Mouse (Mus musculus) liver, embryonic 14.5 days (tissue): ENCODE results near the gene Zfp609. TPM values are rescaled to one million over a fixed set of nuclear protein-coding genes. Genes with fewer than 3 reads are reported as not detected.
A peak's percentile ranks its signal among the peaks of the same experiment; 100 is the strongest.

ENCODE experiments used
- ATAC-seq: fragments of 200-750 bp; cut with Nextera tagmentation; 2 replicates; pipeline ENCODE4 v1.8.0; 2017; ENCODE audit warnings: moderate number of reproducible peaks, mild to moderate bottlenecking, moderate library complexity; ENCODE audit not compliant: insufficient read depth
- DNase-seq, 3 experiments: peaks; one replicate each; pipeline ENCODE4 v3.0.0-alpha.2; 2012 to 2013; ENCODE audit warnings: low read depth in 3 of 3, low spot score in 3 of 3
- H3K27ac ChIP-seq: fragments of 300-500 bp; sonication (generic); 2 replicates; pipeline ENCODE4 v1.5.1; 2014; ENCODE audit warnings: moderate library complexity, mild to moderate bottlenecking, control low read depth, inconsistent platforms
- H3K27me3 ChIP-seq: fragments of 300-500 bp; sonication (generic); 2 replicates; pipeline ENCODE4 v1.6.1; 2014; ENCODE audit warnings: mild to moderate bottlenecking, low read length, moderate library complexity; ENCODE audit not compliant: control insufficient read depth, insufficient read depth
- H3K36me3 ChIP-seq: fragments of 300-500 bp; sonication (generic); replicated peaks from 2 replicates; pipeline ENCODE4 v1.6.1; 2014; ENCODE audit warnings: low read depth; ENCODE audit not compliant: control insufficient read depth, insufficient read depth
- H3K4me1 ChIP-seq, 2 experiments: fragments of 200-500 bp in 1 of 2; fragments of 300-500 bp in 1 of 2; sonication (generic) in 1 of 2; replicated peaks; 2 replicates each; pipeline ENCODE4 v1.6.1; 2012 to 2014; ENCODE audit warnings: antibody characterized with exemption in 1 of 2, inconsistent platforms in 1 of 2, low read length in 1 of 2; ENCODE audit not compliant: control insufficient read depth in 2 of 2, insufficient read depth in 2 of 2
- H3K4me2 ChIP-seq: fragments of 300-500 bp; sonication (generic); 2 replicates; pipeline ENCODE4 v1.6.1; 2014; ENCODE audit warnings: low read depth, mild to moderate bottlenecking, control low read depth, moderate library complexity
- H3K4me3 ChIP-seq, 2 experiments: fragments of 200-500 bp in 1 of 2; fragments of 300-500 bp in 1 of 2; sonication (generic) in 1 of 2; 2 replicates each; pipeline ENCODE4 v1.5.1; 2012 to 2014; ENCODE audit warnings: low read depth in 2 of 2, low read length in 2 of 2, mild to moderate bottlenecking in 2 of 2, control low read depth in 1 of 2, inconsistent platforms in 1 of 2, moderate library complexity in 1 of 2; ENCODE audit not compliant: insufficient read depth in 1 of 2
- H3K9ac ChIP-seq: fragments of 300-500 bp; sonication (generic); replicated peaks from 2 replicates; pipeline ENCODE4 v1.6.1; 2014; ENCODE audit warnings: mild to moderate bottlenecking, control low read depth, moderate library complexity
- H3K9me3 ChIP-seq: fragments of 300-500 bp; sonication (generic); 2 replicates; pipeline ENCODE4 v1.6.1; 2016; ENCODE audit warnings: low read length, mixed read lengths; ENCODE audit not compliant: control insufficient read depth
- CTCF ChIP-seq: IDR thresholded peaks from 2 replicates; pipeline ENCODE4 v1.5.1; 2016; ENCODE audit warnings: antibody characterized with exemption, low read depth, control low read depth
- EP300 ChIP-seq: IDR thresholded peaks from 2 replicates; pipeline ENCODE4 v1.6.1; 2016; ENCODE audit warnings: antibody characterized with exemption, low read depth
- WGBS: fragments of 180-500 bp; shearing (Covaris S2); extraction: QIAGEN DNeasy Blood & Tissue Kit; methylation state at CpG from one replicate; pipeline ENCODE4 v1.1.7; 2014; ENCODE audit not compliant: insufficient replicate concordance; 5-methylcytosine and 5-hydroxymethylcytosine counted together
- polyA plus RNA-seq, 2 experiments: library from polyadenylated mRNA; depleted of rRNA in 1 of 2; stranded (reverse) in 1 of 2; unstranded in 1 of 2; fragments of >200 nt; fragmentation: Nextera tagmentation in 1 of 2; extraction: Ambion mirVana in 1 of 2; gene quantifications; 2 replicates each; pipeline versions ENCODE4 v1.2.1 to v1.2.3; 2012 to 2014

Zfp609 gene
- polyA plus RNA-seq, 2 experiments, result 1.1 to 2.7 TPM

- H3K4me1 ChIP-seq, result peaks cover 0 to 8% of the 10 kb centered on the region in 2 experiments; a peak in 2 of 4 replicates
- no peaks in the 10 kb centered on the region for H3K36me3 ChIP-seq
- ATAC-seq (no peak), DNase-seq (no peak)
- 74% methylated on average over 8 of the region's 8 CpGs for WGBS
- H3K9me3 ChIP-seq, result no peaks in the 10 kb centered on the region
- H3K4me3 ChIP-seq, result no peak within 1 kb of the TSS
- H3K4me2 ChIP-seq, result no peak within 1 kb of the TSS
- TF ChIP-seq CTCF (no peak), EP300 (no peak)
- H3K27ac ChIP-seq, result no peak within 1 kb of the TSS
- H3K27me3 ChIP-seq, result no peaks in the 10 kb centered on the region
- no peak within 1 kb of the TSS for H3K9ac ChIP-seq
These were observed 159.7 kb downstream of the Zfp609 start, which contains the start of gene Oaz2 for GRCm38 (mm10) chr9:65667701-65668100. Oaz2 (plus strand) TSS chr9:65668001.

- Histone ChIP-seq H3K4me1 (peaks cover 0 to under 1% of the 10 kb centered on the region in 2 experiments; a peak in 2 of 4 replicates), H3K4me3 (no peak overlapping the region), H3K27me3 (no peaks in the 10 kb centered on the region), H3K27ac (no peak overlapping the region), H3K4me2 (no peak overlapping the region), H3K36me3 (no peaks in the 10 kb centered on the region), H3K9ac (no peak overlapping the region), H3K9me3 (no peaks in the 10 kb centered on the region)
- 14% methylated on average over 5 of the region's 5 CpGs for WGBS
- ATAC-seq, result no peak
- peak; percentile 35 to 41 (median 36) for DNase-seq
- TF ChIP-seq CTCF (peak; percentile 85), EP300 (no peak)
These were observed 161.3 kb downstream of the Zfp609 start for GRCm38 (mm10) chr9:65666042-65666441.

GRCm38 (mm10) chr9:65664163-65664562 lies 163.2 kb downstream of the Zfp609 start:
- Histone ChIP-seq H3K4me2 (no peak overlapping the region), H3K9me3 (no peaks in the 10 kb centered on the region), H3K27ac (no peak overlapping the region), H3K36me3 (no peaks in the 10 kb centered on the region), H3K9ac (no peak overlapping the region), H3K27me3 (no peaks in the 10 kb centered on the region), H3K4me1 (no peaks in the 10 kb centered on the region; a peak in 1 of 4 replicates), H3K4me3 (no peak overlapping the region)
- DNase-seq (no peak), ATAC-seq (no peak)
- WGBS, result 5% methylated on average over 3 of the region's 3 CpGs
- TF ChIP-seq CTCF (peak; percentile 77), EP300 (no peak)

DNA sequence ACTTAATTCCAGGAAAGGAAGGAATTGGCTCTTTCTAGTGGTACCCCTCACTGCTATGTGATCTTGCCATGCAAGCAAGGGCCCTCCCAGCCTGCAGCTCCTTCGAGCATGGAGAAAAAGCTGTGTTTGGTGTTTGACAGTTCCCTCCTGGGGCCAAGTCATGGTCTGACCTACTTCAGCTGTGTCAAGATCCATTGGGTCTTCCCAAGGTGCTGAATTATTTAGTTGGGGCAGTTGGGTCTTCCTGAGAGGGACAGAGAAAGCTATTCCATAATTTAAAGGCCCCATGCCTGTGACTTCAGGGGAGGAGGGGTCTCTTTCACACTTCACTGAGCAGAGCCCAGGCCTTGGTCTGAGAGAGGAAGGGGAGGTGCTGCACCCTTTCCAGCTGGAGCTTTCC lies 165.9 kb downstream of the Zfp609 start:
- Histone ChIP-seq H3K27ac (no peak overlapping the region), H3K4me1 (no peaks in the 10 kb centered on the region; a peak in 1 of 4 replicates), H3K9me3 (no peaks in the 10 kb centered on the region), H3K27me3 (no peaks in the 10 kb centered on the region), H3K4me3 (no peak overlapping the region), H3K9ac (no peak overlapping the region), H3K4me2 (no peak overlapping the region), H3K36me3 (no peaks in the 10 kb centered on the region)
- 56% methylated on average over 1 of the region's 1 CpGs for WGBS
- DNase-seq (no peak), ATAC-seq (no peak)
- no peak for TF ChIP-seq EP300
- no peak for TF ChIP-seq CTCF

GRCm38 (mm10) chr9:65661029-65661428 lies 166.3 kb downstream of the Zfp609 start:
- Histone ChIP-seq H3K9ac (no peak overlapping the region), H3K27me3 (no peaks in the 10 kb centered on the region), H3K4me2 (no peak overlapping the region), H3K9me3 (no peaks in the 10 kb centered on the region), H3K4me1 (no peaks in the 10 kb centered on the region; a peak in 1 of 4 replicates), H3K36me3 (no peaks in the 10 kb centered on the region), H3K27ac (no peak overlapping the region), H3K4me3 (no peak overlapping the region)
- WGBS, result 50% methylated on average over 5 of the region's 5 CpGs
- DNase-seq (no peak), ATAC-seq (no peak)
- TF ChIP-seq CTCF, result peak; percentile 34
- no peak for TF ChIP-seq EP300
